Mouse (Mus musculus): Measurements from ENCODE around the gene Mypop.
A peak's percentile ranks its signal among the peaks of the same experiment; 100 is the strongest.

The Mypop gene

GRCm38 (mm10) chr7:18991660-18992293 is 732 bp downstream of the Mypop start:
- peak; percentile 37 to 42 for DNase-seq

GRCm38 (mm10) chr7:18992294-18992675 is 1.2 kb downstream of the Mypop start:
- DNase-seq, result peak; percentile 43 to 51

- no peak for DNase-seq
These were observed 2.0 kb downstream of the Mypop start for GRCm38 (mm10) chr7:18993036-18993435.

- DNase-seq, result no peak
These were observed 7.8 kb downstream of the Mypop start for GRCm38 (mm10) chr7:18998835-18999234.

- DNase-seq, result peak in 1 of 2 experiments; percentile 42
These were observed 9.4 kb downstream of the Mypop start for GRCm38 (mm10) chr7:19000421-19000820.

- DNase-seq, result peak; percentile 83 to 90
These were observed 10.2 kb downstream of the Mypop start for GRCm38 (mm10) chr7:19001066-19001806.

- DNase-seq, result no peak
These were observed 10.7 kb downstream of the Mypop start for GRCm38 (mm10) chr7:19001807-19002085.

GRCm38 (mm10) chr7:19002115-19002514 is 11.1 kb downstream of the Mypop start:
- no peak for DNase-seq

- DNase-seq, result peak; percentile 72 to 83
These were observed 11.9 kb downstream of the Mypop start for GRCm38 (mm10) chr7:19002848-19003498.

- DNase-seq, result peak; percentile 94 to 96
These were observed 13.0 kb downstream of the Mypop start, which contains the start of gene Irf2bp1 for GRCm38 (mm10) chr7:19003902-19004630. Gene Irf2bp1, plus strand, starts transcription at chr7:19004044.

- DNase-seq, result peak in 1 of 2 experiments; percentile 58
These were observed 13.6 kb downstream of the Mypop start for GRCm38 (mm10) chr7:19004631-19005079.

- DNase-seq, result peak in 1 of 2 experiments; percentile 22
These were observed 14.5 kb downstream of the Mypop start for GRCm38 (mm10) chr7:19005417-19006121.

GRCm38 (mm10) chr7:19006476-19006875 is 15.4 kb downstream of the Mypop start:
- peak; percentile 88 to 93 for DNase-seq

- peak; percentile 48 to 58 for DNase-seq
These were observed 16.3 kb downstream of the Mypop start for GRCm38 (mm10) chr7:19007026-19007977.

GRCm38 (mm10) chr7:19010581-19010980 is 19.5 kb downstream of the Mypop start:
- no peak for DNase-seq

GRCm38 (mm10) chr7:19012025-19012621 is 21.1 kb downstream of the Mypop start:
- DNase-seq, result peak; percentile 64 to 77

GRCm38 (mm10) chr7:19012882-19013281 is 21.8 kb downstream of the Mypop start:
- no peak for DNase-seq

GRCm38 (mm10) chr7:19014452-19014851 is 23.4 kb downstream of the Mypop start:
- peak in 1 of 2 experiments; percentile 35 for DNase-seq

- no peak for DNase-seq
These were observed 25.0 kb downstream of the Mypop start for GRCm38 (mm10) chr7:19016042-19016441.

- no peak for DNase-seq
These were observed 26.9 kb downstream of the Mypop start for GRCm38 (mm10) chr7:19017909-19018308.

GRCm38 (mm10) chr7:19021048-19021447 is 30.0 kb downstream of the Mypop start:
- no peak for DNase-seq

All from kidney, postnatal 4 days (tissue).